Mouse (Mus musculus): ENCODE measurements around the gene Cd164l2.
A peak's percentile ranks its signal among the peaks of the same experiment; 100 is the strongest.

Gene Cd164l2

GRCm38 (mm10) chr4:133195014-133195413 is 16.9 kb upstream of the Cd164l2 start:
- DNase-seq (ENCODE audit: low read depth): no peak

- no peak for DNase-seq (ENCODE audit: low read depth)
Observed at GRCm38 (mm10) chr4:133196136-133196535, 15.8 kb upstream of the Cd164l2 start.

- no peak for DNase-seq (ENCODE audit: low read depth)
Observed at GRCm38 (mm10) chr4:133196852-133197251, 15.1 kb upstream of the Cd164l2 start.

GRCm38 (mm10) chr4:133197355-133197754 is 14.6 kb upstream of the Cd164l2 start:
- no peak for DNase-seq (ENCODE audit: low read depth)

GRCm38 (mm10) chr4:133197801-133198286 is 14.1 kb upstream of the Cd164l2 start:
- no peak for DNase-seq (ENCODE audit: low read depth)

GRCm38 (mm10) chr4:133198337-133199180 is 13.4 kb upstream of the Cd164l2 start:
- DNase-seq (ENCODE audit: low read depth): no peak

- no peak for DNase-seq (ENCODE audit: low read depth)
Observed at GRCm38 (mm10) chr4:133199743-133200142, 12.2 kb upstream of the Cd164l2 start.

GRCm38 (mm10) chr4:133200343-133200742 is 11.6 kb upstream of the Cd164l2 start:
- DNase-seq (ENCODE audit: low read depth): no peak

- DNase-seq (ENCODE audit: low read depth): peak; percentile 48
Observed at GRCm38 (mm10) chr4:133201006-133201771, 10.7 kb upstream of the Cd164l2 start.

- DNase-seq (ENCODE audit: low read depth): no peak
Observed at GRCm38 (mm10) chr4:133202254-133202653, 9.7 kb upstream of the Cd164l2 start.

GRCm38 (mm10) chr4:133203591-133203990 is 8.3 kb upstream of the Cd164l2 start:
- no peak for DNase-seq (ENCODE audit: low read depth)

- no peak for DNase-seq (ENCODE audit: low read depth)
Observed at GRCm38 (mm10) chr4:133204379-133204778, 7.6 kb upstream of the Cd164l2 start.

GRCm38 (mm10) chr4:133209366-133209765 is 2.6 kb upstream of the Cd164l2 start:
- DNase-seq (ENCODE audit: low read depth): no peak

GRCm38 (mm10) chr4:133210023-133210787 is 1.7 kb upstream of the Cd164l2 start:
- no peak for DNase-seq (ENCODE audit: low read depth)

GRCm38 (mm10) chr4:133210788-133211390 is 1.0 kb upstream of the Cd164l2 start:
- DNase-seq (ENCODE audit: low read depth): no peak

GRCm38 (mm10) chr4:133212562-133213267 is 784 bp downstream of the Cd164l2 start:
- no peak for DNase-seq (ENCODE audit: low read depth)

GRCm38 (mm10) chr4:133213268-133213590 is 1.3 kb downstream of the Cd164l2 start:
- no peak for DNase-seq (ENCODE audit: low read depth)

- no peak for DNase-seq (ENCODE audit: low read depth)
Observed at GRCm38 (mm10) chr4:133213661-133214060, 1.7 kb downstream of the Cd164l2 start.

GRCm38 (mm10) chr4:133217641-133218040 is 5.7 kb downstream of the Cd164l2 start:
- DNase-seq (ENCODE audit: low read depth): no peak

GRCm38 (mm10) chr4:133218745-133219144 is 6.8 kb downstream of the Cd164l2 start:
- DNase-seq (ENCODE audit: low read depth): no peak

- no peak for DNase-seq (ENCODE audit: low read depth)
Observed at GRCm38 (mm10) chr4:133220656-133221055, 8.7 kb downstream of the Cd164l2 start.
